Mouse (Mus musculus) frontal cortex, adult 2 months (tissue): ENCODE measurements at regions not wholly inside any gene's neighbourhood (a gene's known extent, or its start where the extent isn't known, plus 50 kb on each side); places are given as distances from the start of the nearest gene placed in this dataset.
"Not testable (repeated sequence)": the region's sequence is repeated elsewhere in the genome, so short reads cannot be mapped to it uniquely, and the experiment has no call there.

Experiments
- DNase-seq, 2 experiments: peaks; one replicate each; pipeline ENCODE4 v3.0.0; 2022; ENCODE audit warnings: low spot score in 1 of 2; ENCODE audit errors: extremely low spot score in 1 of 2

GRCm38 (mm10) chr7:116596914-116597313 lies 92.7 kb downstream of the Nucb2 start:
- DNase-seq: no peak

DNA sequence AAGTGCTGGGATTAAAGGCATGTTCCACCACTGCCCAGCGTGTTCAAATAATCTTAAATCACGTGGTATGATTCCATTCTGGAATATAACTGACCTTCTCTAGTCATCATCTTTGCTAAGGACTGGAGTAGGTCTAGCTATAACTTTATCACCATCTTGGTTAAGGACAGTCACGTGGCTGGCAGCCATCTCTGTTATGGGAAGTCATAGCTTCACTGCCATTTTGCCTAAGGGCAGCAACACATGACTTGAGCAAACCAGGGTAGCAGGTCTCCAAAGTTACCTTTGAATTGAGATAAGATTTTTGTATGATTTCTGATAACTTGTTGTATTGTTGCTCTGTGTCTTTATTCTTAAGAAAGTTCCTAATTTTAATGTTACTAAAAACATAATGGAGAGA lies 96.2 kb downstream of the Nucb2 start:
- no peak for DNase-seq

- no peak for DNase-seq
Observed at GRCm38 (mm10) chr7:116603167-116603839, 99.1 kb downstream of the Nucb2 start.

GRCm38 (mm10) chr7:116603840-116604194 lies 99.6 kb downstream of the Nucb2 start:
- no peak for DNase-seq

- no peak for DNase-seq
Observed at GRCm38 (mm10) chr7:116606255-116606654, 102.1 kb downstream of the Nucb2 start.

DNA sequence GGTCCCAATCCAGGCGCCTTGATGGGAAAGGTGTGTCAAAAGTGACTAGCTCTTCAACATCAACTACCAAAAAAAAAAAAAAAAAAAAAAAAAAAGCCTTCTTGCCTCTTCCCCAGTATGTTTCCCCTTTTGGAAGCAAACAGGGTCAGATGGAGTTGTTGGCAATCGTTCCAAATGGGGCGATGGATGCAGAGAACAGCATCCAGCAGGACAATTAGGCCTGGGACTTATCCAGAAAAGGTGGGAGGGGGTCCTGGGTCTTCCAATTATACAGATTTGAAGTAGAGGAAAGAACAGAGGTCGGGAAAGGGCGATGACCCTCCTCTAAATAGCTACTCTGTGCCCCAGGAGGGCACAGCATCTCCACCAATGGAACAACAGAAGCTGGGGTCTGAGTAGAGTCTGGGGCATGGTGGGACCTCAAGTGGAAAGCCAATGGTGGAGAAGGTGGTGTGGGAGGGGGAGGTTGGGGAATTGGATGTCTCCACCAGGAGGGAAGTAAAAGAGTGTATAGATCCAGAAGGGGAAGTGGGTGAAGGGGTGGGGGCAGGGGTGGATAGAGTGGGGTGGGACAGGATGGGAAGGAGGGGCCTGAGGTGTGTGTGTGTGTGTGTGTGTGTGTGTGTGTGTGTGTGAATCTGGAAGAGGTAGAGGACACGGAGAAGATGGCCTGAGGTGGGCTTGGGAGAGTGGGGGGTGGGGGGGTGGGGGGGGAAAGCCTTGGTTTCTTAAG lies 102.7 kb downstream of the Nucb2 start:
- no peak for DNase-seq

GRCm38 (mm10) chr7:116607628-116608225 lies 103.6 kb downstream of the Nucb2 start:
- peak in 1 of 2 experiments; percentile 28 for DNase-seq

DNA sequence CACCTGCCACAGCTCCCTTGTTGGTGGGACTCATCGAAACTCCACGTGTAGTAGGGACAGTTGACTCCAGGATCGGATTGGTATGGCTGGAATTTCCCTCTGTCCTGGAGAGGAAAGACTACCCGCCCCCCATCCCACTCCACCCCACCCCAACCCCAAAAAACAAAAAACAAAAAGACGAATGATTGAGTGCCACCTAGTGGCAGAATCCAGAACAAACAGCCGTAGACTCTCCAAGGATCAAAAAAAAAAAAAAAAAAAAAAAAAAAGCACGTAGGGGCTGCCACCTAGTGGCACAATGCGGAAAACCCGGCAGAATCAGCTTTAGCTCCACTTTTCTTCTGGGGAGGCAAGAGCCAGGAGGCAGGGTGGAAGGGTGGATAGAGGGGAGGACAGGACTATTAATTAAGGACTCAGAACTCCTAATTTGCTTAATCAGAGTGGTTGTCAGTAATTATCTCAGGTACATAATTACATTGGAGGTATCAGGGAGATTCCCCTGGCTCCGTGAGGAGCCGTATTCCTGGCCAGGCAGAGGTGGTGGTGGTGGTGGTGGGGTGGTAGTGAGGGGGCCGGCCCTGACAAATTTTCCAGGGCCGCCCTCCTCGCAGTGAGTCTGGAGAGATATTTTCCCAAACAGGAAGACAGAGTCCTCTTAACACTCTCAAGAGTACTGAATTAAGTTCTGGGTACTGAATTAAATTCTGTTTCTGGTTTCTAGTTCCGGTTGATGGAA lies 104.3 kb downstream of the Nucb2 start:
- peak in 1 of 2 experiments; percentile 84 for DNase-seq

DNA sequence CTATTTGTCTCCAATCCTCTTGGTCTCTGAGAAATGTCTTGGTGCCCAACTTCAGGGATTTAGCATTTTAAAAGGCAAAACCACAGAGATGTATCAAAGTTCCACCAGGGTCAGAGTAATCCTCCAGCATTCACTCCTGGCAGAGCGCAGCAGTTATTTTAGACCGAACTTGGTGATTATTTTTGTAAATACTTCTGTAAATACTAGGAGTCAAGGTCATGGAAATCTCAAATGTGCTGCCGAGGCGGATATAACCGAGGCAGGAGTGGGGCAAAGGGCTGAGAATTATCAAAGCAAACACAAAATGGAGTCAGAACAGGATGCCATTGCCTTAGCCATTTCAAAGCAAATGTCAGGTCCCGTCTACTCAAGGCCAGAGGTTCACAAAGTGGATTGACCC lies 105.2 kb downstream of the Nucb2 start:
- no peak for DNase-seq

DNA sequence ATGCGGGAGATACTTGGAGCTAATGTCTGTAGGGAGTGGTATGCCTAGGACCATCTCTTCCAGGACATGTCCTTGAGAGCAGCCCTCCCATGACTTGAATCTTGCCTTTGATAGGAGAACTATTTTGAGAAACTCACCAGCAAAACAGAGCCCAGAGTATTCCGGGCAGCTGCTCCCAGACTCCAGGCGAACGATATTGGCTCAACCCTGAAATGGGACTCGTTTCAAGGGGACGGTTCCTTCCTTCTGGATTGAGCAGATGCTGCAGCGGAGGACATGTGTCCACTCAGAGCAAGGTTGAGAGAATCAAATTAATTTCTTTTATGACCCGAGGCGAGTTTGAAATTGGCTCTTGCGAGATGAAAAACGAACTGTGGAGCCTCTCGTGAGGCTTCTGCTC lies 105.7 kb downstream of the Nucb2 start:
- DNase-seq: no peak

- no peak for DNase-seq
Observed at GRCm38 (mm10) chr7:116615984-116616383, 111.8 kb downstream of the Nucb2 start.

DNA sequence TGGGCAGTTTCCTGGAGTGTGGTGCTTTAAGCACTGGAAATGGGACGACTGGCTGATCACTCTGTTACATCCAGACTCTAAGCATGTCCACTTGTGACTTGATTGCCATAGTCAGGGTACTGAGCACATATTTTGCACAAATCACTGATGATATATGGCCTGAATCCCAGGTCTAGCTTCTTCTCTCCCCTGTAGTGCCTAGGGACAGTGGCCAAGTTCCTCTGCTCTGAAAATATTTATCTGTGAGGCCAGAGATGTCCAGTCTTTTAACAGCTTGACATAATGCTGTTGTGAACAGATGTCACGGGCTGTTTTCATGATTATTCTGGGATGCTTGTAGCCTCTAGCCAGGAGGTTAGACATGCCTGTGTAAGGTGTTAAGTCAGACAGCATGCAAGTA lies 115.5 kb downstream of the Nucb2 start:
- DNase-seq: no peak

GRCm38 (mm10) chr7:116620381-116620780 lies 116.2 kb downstream of the Nucb2 start:
- DNase-seq: no peak

- DNase-seq: no peak
Observed at GRCm38 (mm10) chr7:116633210-116633609, 129.0 kb downstream of the Nucb2 start.

GRCm38 (mm10) chr7:116644902-116645650 lies 140.9 kb downstream of the Nucb2 start:
- DNase-seq: peak; percentile 8 to 80

DNA sequence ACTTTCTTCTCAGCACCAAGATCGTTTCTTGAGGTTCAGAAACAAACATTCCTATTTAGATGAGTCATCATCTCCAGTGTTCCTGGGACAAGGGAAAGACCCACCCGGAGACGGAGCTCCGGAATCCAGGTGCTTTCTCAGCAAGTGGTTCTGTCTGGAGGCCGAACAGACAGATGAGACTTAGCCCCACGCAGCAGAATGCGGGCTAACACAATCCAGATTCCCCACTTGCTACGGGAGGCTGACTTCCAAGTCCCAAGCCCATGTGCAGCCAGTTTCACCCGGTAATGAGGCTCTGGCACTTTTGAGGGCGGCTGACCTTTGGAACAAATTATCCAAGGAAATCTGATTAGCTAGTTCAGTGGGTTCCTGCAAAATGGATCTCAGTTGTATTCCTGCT lies 150.3 kb downstream of the Nucb2 start:
- no peak for DNase-seq

GRCm38 (mm10) chr7:116657040-116657439 lies 152.9 kb downstream of the Nucb2 start:
- not testable (repeated sequence) for DNase-seq

GRCm38 (mm10) chr7:116665581-116665980 lies 161.4 kb downstream of the Nucb2 start:
- no peak for DNase-seq

GRCm38 (mm10) chr7:116674199-116675019 lies 170.2 kb downstream of the Nucb2 start:
- no peak for DNase-seq

- DNase-seq: no peak
Observed at GRCm38 (mm10) chr7:116676696-116677095, 172.5 kb downstream of the Nucb2 start.
